Mouse (Mus musculus): ENCODE measurements around the gene Urb1.

GRCm38 (mm10) chr16:90726600-90727227 is 83.5 kb downstream of the Urb1 start:
- TF ChIP-seq CHD2 (IDR thresholded peaks at IDR 0.05; ENCODE audit: low read depth, low read length) (no peak), ZNF384 (IDR thresholded peaks at IDR 0.05; ENCODE audit: low read depth, low read length) (no peak)

Measured in ES-E14 (cell line).